Mouse (Mus musculus): ENCODE results near the gene Kremen2.
"Not testable (repeated sequence)": the region's sequence is repeated elsewhere in the genome, so short reads cannot be mapped to it uniquely, and the experiment has no call there.

Gene Kremen2

DNA sequence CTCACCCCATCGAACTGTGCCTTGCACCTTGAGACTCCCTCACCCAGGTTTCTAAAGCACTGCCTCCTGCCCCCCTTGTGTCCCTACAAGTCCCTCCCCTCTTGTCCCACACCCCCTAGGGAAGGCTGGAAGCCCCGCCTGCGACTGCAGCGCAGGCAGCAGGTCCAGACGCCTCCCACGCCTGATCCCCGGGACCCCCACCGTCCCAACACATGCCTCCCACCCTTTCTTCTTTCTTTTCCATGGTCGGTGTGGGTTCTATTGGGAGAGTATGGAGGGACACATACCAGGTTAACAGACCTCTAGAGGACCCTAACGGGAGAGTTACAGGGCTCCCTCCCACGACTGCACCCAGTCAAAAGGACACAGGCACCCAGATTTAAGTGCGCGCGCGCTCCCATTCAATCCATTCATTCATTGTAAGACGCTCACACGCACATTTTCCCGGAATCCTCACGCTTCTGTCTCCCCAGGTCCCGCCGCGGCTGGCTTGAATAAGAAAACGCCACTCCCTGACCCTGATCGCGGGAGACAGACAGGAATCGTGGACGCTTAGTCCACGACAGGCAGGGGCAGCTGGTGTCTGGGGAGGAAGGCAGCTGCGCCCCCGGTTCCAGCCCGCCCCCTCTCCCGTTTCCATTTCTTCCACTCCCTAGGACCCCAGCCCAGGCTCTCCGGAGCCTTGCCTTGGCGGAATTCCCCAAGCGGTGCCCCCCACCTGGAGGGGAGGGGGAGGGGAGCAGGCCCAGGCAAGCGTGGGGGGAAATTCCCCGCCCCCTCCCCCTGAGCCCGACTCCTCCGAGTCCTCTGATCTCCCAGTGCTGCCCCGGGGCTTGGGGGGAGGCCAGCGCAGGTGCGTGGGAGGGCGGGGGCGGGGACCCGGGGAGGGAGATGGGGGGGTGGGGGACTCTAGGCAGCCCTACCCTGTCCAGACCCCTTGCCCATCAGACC is at the start of gene Kremen2:
Gene Kremen2 (minus strand): TSS at position 533 of the 951 bp plus-strand sequence.
- DNase-seq (ENCODE audit: low read depth in 1 of 2, low spot score in 2 of 2) = no peak

GRCm38 (mm10) chr17:23795323-23795722 is 49.7 kb upstream of the Kremen2 start:
- DNase-seq (ENCODE audit: low read depth in 1 of 2, low spot score in 2 of 2) = no peak

- DNase-seq (ENCODE audit: low read depth in 1 of 2, low spot score in 2 of 2) = no peak
Observed at GRCm38 (mm10) chr17:23791079-23791357, 45.4 kb upstream of the Kremen2 start.

- peak in 1 of 2 experiments; percentile 23 for DNase-seq (ENCODE audit: low read depth in 1 of 2, low spot score in 2 of 2)
Observed at GRCm38 (mm10) chr17:23790269-23791078, 44.8 kb upstream of the Kremen2 start, which contains the start of gene Srrm2. Gene Srrm2, plus strand, starts transcription at chr17:23790532.

DNA sequence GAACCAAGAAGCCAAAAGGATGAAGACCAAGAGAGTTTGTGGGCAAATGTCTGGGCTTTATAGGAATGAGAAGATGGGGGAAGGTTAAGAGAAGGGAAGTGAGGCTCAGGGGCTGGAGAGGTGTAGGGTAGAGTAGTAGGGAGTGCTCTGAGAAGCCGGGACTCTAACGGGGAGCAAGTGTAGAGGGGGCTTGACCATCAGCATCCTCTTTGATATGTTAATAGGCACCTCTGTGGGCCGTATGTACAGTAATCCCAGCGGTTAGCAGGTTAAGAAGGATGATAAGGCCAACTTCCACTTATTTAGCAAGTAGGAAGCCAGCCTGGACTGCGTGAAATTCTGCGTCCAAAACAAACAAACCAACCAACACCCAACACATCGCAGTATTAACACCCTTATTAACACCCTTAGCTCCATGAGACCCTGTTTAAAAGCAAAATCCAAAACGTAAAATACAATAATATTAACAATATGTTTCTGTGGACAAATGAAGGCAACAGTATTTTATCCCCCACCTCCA is 44.2 kb upstream of the Kremen2 start:
- no peak for DNase-seq (ENCODE audit: low read depth in 1 of 2, low spot score in 2 of 2)

DNA sequence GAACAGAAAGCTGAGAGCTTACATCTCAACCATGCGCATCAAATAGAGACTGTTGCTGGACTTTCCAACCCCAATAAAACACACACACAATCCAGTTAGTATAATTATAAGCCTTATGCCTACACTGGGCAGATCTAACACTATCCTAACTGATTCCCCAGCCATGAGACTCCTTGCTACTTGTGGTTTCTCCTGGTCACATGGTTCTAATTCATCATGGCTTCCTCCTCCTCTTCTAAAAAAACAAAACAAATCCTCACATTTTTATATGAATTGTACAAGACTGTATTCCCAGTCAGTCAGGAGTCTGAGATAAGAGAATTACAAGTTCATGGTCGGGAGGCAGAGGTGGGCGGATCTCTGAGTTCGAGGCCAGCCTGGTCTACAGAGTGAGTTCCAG is 43.3 kb upstream of the Kremen2 start:
- DNase-seq (ENCODE audit: low read depth in 1 of 2, low spot score in 2 of 2) = no peak

GRCm38 (mm10) chr17:23786510-23786931 is 40.9 kb upstream of the Kremen2 start:
- DNase-seq (ENCODE audit: low read depth in 1 of 2, low spot score in 2 of 2) = no peak

- DNase-seq (ENCODE audit: low read depth in 1 of 2, low spot score in 2 of 2) = peak in 1 of 2 experiments; percentile 21
Observed at GRCm38 (mm10) chr17:23785561-23786471, 40.2 kb upstream of the Kremen2 start, which contains the start of gene Flywch2. Gene Flywch2, minus strand, starts transcription at chr17:23786081.

DNA sequence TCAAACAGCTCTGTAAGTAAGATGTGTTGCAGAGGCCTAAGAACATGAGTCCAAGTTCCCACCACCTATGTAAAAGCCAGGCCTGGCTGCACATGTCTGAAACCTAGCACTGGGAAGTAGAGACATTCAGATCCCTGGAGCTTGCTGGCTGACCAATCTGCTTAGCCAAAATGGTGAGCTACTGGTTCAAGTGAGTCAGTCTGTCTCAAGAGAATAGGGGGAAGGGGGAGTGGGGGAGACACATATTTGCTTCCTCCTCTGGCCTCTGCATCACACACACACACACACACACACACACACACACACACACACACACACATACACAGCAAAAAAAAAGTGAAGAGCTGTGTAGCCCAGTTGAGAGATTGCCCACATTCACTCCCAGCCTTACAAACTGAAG is 37.7 kb upstream of the Kremen2 start:
- no peak for DNase-seq (ENCODE audit: low read depth in 1 of 2, low spot score in 2 of 2)

DNA sequence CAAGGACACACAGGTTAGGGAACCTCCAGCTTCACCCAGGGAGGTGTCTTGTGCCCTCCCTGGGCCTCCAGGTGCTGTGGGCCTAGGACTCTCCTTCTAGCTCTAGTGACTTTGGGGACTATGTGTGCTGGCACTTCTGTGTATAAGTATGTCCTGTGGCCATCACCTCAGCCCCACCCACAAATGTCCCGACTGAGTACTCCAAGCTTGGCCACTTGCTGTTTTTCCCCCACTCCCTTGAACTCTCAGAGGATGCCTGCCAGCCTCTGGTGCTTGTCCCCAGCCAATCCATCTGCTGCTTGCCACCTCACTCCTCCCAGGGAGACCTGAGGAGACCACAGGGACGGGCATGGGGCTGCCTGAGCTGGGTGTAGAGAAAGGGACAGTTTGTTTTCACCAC is 32.8 kb upstream of the Kremen2 start:
- no peak for DNase-seq (ENCODE audit: low read depth in 1 of 2, low spot score in 2 of 2)

- no peak for DNase-seq (ENCODE audit: low read depth in 1 of 2, low spot score in 2 of 2)
Observed at GRCm38 (mm10) chr17:23777141-23777540, 31.5 kb upstream of the Kremen2 start.

- no peak for DNase-seq (ENCODE audit: low read depth in 1 of 2, low spot score in 2 of 2)
Observed at GRCm38 (mm10) chr17:23776216-23776615, 30.6 kb upstream of the Kremen2 start.

DNA sequence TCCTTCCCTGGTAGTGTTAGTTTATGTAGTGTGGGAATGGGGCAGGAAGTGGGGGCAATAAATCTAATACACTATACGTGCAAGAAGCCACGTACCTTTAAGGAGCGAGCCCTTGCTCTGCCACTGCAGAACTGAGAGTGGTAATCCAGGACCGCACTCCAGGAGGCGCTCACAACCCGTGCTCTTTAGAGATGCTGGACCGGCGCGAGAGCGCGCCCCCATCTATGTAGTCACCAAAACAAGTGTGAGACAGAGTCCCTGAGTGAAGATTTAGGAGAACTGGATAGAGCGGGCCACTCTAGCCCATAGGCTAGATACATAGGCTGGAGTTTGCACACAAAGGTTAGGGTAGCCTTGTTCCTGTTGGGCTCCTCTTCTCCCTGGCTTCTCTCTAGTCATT is 28.5 kb upstream of the Kremen2 start:
- peak; percentile 44 to 79 for DNase-seq (ENCODE audit: low read depth in 1 of 2, low spot score in 2 of 2)

GRCm38 (mm10) chr17:23773676-23774075 is 28.0 kb upstream of the Kremen2 start:
- no peak for DNase-seq (ENCODE audit: low read depth in 1 of 2, low spot score in 2 of 2)

GRCm38 (mm10) chr17:23772219-23772556 is 26.6 kb upstream of the Kremen2 start:
- not testable (repeated sequence) for DNase-seq (ENCODE audit: low read depth in 1 of 2, low spot score in 2 of 2)

GRCm38 (mm10) chr17:23771284-23772218 is 25.9 kb upstream of the Kremen2 start, which contains the start of gene Flywch1:
Gene Flywch1, minus strand, starts transcription at chr17:23771602.
- peak; percentile 84 to 86 for DNase-seq (ENCODE audit: low read depth in 1 of 2, low spot score in 2 of 2)

DNA sequence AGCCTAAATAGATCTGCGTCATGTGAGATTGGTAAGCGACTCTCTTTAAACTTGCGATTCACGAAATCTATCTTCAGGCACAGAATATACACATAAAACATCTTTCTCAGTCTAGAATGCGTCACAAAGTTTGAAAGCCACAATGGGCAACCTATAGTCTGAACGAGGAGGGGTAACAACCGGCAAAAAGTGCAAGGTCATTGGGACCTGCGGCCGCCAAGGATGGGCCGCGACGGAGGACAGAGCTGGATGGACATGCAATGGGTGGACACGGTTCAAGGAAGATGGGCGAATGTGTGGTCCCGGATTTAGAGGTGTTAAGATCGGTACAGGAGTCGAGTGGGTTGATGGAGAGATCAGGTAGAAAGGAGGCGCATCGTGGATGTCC is 25.3 kb upstream of the Kremen2 start:
- DNase-seq (ENCODE audit: low read depth in 1 of 2, low spot score in 2 of 2) = no peak

DNA sequence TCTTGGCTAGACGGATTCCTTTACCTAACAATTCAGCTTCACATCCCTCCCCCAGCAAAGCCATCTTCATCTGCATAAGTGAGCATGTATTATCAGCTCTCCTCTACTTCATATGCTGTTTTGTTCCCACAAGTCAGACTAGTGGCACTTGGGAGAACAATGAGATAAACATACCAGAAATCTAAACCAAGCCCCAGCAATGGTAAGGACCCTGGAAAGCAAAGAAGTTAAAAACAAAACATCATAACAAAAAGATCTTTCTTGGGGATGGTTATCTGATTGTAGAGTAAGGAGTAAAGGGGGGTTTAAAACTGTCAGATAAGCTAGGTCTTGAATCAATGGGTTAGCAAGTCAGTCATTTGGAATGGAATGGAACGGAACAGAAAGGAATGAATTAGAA is 24.9 kb upstream of the Kremen2 start:
- no peak for DNase-seq (ENCODE audit: low read depth in 1 of 2, low spot score in 2 of 2)

- DNase-seq (ENCODE audit: low read depth in 1 of 2, low spot score in 2 of 2) = no peak
Observed at GRCm38 (mm10) chr17:23762976-23763375, 17.3 kb upstream of the Kremen2 start.

GRCm38 (mm10) chr17:23761155-23761554 is 15.5 kb upstream of the Kremen2 start:
- DNase-seq (ENCODE audit: low read depth in 1 of 2, low spot score in 2 of 2) = no peak

Measured in monocyte, adult 2 months (primary cell).